Mouse (Mus musculus) liver (tissue): ENCODE results near the gene Mcmbp.

Experiments used
- DNase-seq: peaks from one replicate; pipeline ENCODE4 v3.0.0-alpha.2; 2020; ENCODE audit warnings: mixed read lengths

Mcmbp gene

GRCm38 (mm10) chr7:128740334-128740733 is at the start of gene Mcmbp:
Mcmbp (minus strand) TSS chr7:128740495.
- peak; percentile 98 for DNase-seq

- no peak for DNase-seq
These were observed 49.8 kb upstream of the Mcmbp start for GRCm38 (mm10) chr7:128790045-128790444.

- no peak for DNase-seq
These were observed 41.6 kb upstream of the Mcmbp start for GRCm38 (mm10) chr7:128781846-128782245.

GRCm38 (mm10) chr7:128779305-128779704 is 39.0 kb upstream of the Mcmbp start:
- peak; percentile 39 for DNase-seq

GRCm38 (mm10) chr7:128777201-128777600 is 36.9 kb upstream of the Mcmbp start:
- no peak for DNase-seq

- no peak for DNase-seq
These were observed 26.4 kb upstream of the Mcmbp start for GRCm38 (mm10) chr7:128766696-128767095.

GRCm38 (mm10) chr7:128758948-128759347 is 18.7 kb upstream of the Mcmbp start:
- no peak for DNase-seq

- DNase-seq, result no peak
These were observed 15.1 kb upstream of the Mcmbp start for GRCm38 (mm10) chr7:128755396-128755795.

GRCm38 (mm10) chr7:128752012-128752411 is 11.7 kb upstream of the Mcmbp start:
- no peak for DNase-seq

GRCm38 (mm10) chr7:128750296-128750695 is 10.0 kb upstream of the Mcmbp start:
- no peak for DNase-seq

GRCm38 (mm10) chr7:128748758-128749157 is 8.5 kb upstream of the Mcmbp start:
- peak; percentile 85 for DNase-seq

- no peak for DNase-seq
These were observed 5.9 kb upstream of the Mcmbp start for GRCm38 (mm10) chr7:128746151-128746550.

GRCm38 (mm10) chr7:128744684-128745485 is 4.6 kb upstream of the Mcmbp start, which contains the start of gene Sec23ip:
Sec23ip (plus strand) TSS chr7:128744943.
- DNase-seq, result peak; percentile 96

- DNase-seq, result no peak
These were observed 3.6 kb upstream of the Mcmbp start for GRCm38 (mm10) chr7:128743898-128744297.

GRCm38 (mm10) chr7:128739462-128740277 is 625 bp downstream of the Mcmbp start:
- peak; percentile 44 for DNase-seq

- DNase-seq, result no peak
These were observed 1.2 kb downstream of the Mcmbp start for GRCm38 (mm10) chr7:128739116-128739461.

- DNase-seq, result no peak
These were observed 2.3 kb downstream of the Mcmbp start for GRCm38 (mm10) chr7:128738041-128738440.

- no peak for DNase-seq
These were observed 8.7 kb downstream of the Mcmbp start for GRCm38 (mm10) chr7:128731585-128731984.

GRCm38 (mm10) chr7:128728738-128729137 is 11.6 kb downstream of the Mcmbp start:
- DNase-seq, result no peak

- no peak for DNase-seq
These were observed 12.6 kb downstream of the Mcmbp start for GRCm38 (mm10) chr7:128727701-128728100.

- no peak for DNase-seq
These were observed 13.3 kb downstream of the Mcmbp start for GRCm38 (mm10) chr7:128726999-128727398.

- DNase-seq, result no peak
These were observed 15.1 kb downstream of the Mcmbp start for GRCm38 (mm10) chr7:128725189-128725588.

- peak; percentile 49 for DNase-seq
These were observed 15.5 kb downstream of the Mcmbp start for GRCm38 (mm10) chr7:128724761-128725160.

- DNase-seq, result no peak
These were observed 22.3 kb downstream of the Mcmbp start for GRCm38 (mm10) chr7:128717991-128718390.
